Mouse (Mus musculus): Measurements from ENCODE around the gene Coro2a.
"Not testable (repeated sequence)": the region's sequence is repeated elsewhere in the genome, so short reads cannot be mapped to it uniquely, and the experiment has no call there.

Gene Coro2a

DNA sequence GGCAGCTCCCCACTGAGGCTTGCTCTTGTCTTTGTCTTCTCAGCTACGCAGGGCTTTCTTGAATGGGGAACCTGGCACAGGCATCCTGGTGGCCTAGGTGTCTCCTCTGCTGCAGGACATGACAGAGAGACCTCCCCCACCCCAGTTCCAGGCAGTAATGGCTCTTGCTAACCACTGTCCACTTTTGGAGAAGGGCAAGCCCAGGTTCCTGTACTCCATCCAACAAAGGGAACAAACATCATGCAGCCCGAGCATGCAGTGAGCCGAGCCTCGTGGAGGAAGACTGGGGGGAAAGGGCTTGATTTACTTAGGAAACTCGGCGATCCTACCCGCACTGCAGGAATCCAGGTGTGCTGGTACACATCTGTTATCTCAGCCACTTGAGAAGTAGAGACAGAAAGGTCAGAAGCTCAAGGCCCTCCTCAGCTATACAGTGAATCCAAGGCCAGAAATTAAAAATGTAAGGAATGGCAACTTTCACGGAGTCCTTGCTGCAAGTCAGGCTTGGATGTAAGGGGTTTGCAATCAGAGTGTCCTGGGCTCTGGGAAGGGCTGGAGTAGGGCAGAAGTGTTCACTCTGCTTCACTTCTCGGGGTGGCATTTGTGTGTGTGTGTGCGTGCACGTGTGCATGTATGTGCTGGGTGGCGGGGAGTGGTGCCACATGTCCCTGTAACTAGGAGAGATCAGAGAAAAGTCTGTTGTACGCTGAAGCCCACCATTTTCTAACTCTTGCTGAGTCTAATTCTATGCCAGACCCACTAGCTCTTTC, 16.8 kb downstream of the Coro2a start:
- DNase-seq (ENCODE audit: low read depth in 2 of 2, low spot score in 2 of 2) = no peak

DNA sequence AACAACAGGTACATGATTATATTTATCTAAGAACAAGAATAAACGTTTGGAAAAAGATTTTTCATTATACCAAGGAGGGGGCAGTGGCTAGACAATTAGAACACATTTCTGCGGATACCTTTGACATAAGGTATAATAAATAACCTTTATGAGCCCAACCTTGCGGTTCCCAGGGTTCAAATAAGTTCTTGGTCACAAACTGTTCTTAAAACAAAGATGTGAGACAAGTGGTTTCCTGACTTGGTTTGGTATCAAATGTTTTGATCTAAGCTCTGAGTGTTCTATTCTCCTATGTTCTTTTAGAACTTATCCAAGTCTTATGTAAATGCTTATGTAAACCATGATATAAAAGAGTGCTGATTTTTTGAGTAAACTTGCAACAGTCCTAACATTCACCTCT, 17.5 kb downstream of the Coro2a start:
- DNase-seq (ENCODE audit: low read depth in 2 of 2, low spot score in 2 of 2) = not testable (repeated sequence)

DNA sequence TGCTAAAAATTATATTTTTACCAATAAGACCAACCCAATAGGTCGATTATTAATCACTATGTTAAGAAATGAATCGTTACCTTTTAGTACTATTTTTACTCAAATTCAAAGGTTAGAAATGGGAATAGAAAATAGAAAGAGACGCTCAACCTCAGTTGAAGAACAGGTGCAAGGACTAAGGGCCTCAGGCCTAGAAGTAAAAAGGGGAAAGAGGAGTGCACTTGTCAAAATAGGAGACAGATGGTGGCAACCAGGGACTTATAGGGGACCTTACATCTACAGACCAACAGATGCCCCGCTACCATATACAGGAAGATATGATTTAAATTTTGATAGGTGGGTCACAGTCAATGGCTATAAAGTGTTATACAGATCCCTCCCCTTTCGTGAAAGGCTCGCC, 17.9 kb downstream of the Coro2a start:
- DNase-seq (ENCODE audit: low read depth in 2 of 2, low spot score in 2 of 2) = not testable (repeated sequence)

GRCm38 (mm10) chr4:46582024-46582423, 20.0 kb downstream of the Coro2a start:
- not testable (repeated sequence) for DNase-seq (ENCODE audit: low read depth in 2 of 2, low spot score in 2 of 2)

GRCm38 (mm10) chr4:46581577-46581976, 20.4 kb downstream of the Coro2a start:
- DNase-seq (ENCODE audit: low read depth in 2 of 2, low spot score in 2 of 2) = not testable (repeated sequence)

- not testable (repeated sequence) for DNase-seq (ENCODE audit: low read depth in 2 of 2, low spot score in 2 of 2)
Observed at GRCm38 (mm10) chr4:46580799-46581243, 21.2 kb downstream of the Coro2a start.

DNA sequence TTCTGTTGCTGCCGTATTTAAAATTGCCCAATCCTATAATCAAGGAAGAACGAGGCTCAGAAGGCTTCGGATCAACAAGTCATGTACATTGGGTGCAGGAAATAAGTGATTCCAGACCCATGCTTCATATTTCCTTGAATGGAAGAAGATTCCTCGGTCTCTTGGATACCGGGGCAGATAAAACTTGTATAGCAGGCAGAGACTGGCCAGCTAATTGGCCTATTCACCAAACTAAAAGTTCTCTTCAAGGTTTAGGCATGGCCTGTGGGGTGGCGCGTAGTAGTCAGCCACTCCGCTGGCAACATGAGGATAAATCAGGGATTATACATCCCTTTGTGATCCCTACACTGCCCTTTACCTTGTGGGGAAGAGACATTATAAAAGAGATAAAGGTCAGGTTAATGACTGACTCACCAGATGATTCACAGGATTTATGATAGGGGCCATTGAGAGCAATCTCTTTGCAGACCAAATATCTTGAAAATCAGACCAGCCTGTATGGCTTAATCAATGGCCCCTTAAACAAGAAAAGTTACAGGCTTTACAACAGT, 23.1 kb downstream of the Coro2a start:
- not testable (repeated sequence) for DNase-seq (ENCODE audit: low read depth in 2 of 2, low spot score in 2 of 2)

- no peak for DNase-seq (ENCODE audit: low read depth in 2 of 2, low spot score in 2 of 2)
Observed at GRCm38 (mm10) chr4:46578228-46578627, 23.8 kb downstream of the Coro2a start.

DNA sequence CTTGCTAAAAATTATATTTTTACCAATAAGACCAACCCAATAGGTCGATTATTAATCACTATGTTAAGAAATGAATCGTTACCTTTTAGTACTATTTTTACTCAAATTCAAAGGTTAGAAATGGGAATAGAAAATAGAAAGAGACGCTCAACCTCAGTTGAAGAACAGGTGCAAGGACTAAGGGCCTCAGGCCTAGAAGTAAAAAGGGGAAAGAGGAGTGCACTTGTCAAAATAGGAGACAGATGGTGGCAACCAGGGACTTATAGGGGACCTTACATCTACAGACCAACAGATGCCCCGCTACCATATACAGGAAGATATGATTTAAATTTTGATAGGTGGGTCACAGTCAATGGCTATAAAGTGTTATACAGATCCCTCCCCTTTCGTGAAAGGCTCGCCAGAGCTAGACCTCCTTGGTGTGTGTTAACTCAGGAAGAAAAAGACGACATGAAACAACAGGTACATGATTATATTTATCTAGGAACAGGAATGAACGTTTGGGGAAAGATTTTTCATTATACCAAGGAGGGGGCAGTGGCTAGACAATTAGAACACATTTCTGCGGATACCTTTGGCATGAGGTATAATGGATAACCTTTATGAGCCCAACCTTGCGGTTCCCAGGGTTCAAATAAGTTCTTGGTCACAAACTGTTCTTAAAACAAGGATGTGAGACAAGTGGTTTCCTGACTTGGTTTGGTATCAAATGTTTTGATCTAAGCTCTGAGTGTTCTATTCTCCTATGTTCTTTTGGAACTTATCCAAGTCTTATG, 26.3 kb downstream of the Coro2a start:
- DNase-seq (ENCODE audit: low read depth in 2 of 2, low spot score in 2 of 2) = not testable (repeated sequence)

DNA sequence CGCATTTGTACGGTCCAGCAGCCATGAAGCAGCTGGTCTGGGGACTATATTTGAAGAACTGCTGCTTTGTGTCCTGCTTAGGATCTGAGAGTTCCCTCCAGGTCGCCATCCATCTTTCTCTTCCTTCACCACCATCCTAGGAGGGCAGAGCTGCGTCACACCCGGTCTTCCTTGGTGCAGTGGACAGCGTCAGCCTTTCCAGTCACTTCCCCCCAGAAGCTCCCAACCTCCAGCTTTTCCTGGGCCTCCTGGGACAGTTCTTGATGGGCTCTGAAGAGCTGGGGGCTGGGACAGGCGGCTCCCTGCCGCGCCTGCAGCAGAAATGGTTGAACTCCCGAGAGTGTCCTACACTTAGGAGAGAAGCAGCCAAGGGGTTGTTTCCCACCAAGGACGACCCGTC, 27.2 kb downstream of the Coro2a start:
- DNase-seq (ENCODE audit: low read depth in 2 of 2, low spot score in 2 of 2) = no peak

DNA sequence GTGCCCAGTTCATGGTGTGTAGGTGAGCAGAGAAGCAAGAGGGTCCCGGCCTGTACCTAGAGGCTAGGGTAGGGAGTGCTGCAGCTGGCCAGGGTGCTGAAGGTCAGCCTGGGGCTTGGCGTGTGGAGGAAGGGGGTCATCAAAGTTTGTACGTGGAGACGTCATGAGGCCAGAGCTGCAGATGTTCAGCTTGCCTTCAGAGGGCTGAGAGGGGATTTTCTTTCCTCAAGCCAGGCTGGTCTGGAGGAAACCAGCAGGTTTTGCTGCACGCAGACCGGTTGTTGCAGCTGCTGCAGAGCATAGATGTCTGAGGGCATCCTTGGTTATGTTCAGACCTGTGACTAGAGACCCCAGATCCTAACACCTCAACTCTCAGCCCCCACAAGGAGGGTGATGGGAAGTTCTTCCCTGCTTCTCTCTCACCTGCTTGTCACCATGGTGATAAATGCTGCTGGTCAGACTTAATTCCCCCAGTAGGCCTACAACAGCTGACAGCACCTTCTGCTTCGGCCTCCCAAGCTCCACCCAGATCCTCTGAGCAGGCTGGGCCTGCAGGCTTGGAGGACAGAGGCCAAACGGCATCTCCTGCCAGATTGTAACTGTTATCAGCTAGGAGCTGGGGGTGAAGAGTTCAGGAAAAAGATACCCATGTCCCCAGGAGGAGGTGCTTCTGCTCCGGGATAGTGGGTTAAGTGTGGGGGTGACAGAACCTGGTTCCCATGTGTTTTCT, 27.8 kb downstream of the Coro2a start:
- DNase-seq (ENCODE audit: low read depth in 2 of 2, low spot score in 2 of 2) = no peak

DNA sequence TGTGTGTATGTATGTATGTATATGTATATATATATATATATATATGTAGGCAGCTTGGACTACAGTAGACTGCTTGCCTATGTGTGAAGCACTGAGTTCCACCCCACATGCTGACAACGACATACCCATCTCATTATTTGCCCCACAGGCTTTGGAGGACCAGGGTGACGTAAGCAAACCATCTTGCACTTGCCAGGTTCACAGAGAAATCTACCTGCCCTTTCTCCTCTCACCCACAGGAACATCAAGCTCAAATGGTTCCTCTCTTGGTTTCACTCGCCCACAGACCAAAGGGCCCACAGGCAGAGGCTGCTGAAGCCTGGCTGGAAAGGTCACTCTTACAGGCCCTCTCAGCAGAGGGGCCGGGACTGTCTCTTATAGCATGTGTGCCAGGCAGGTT, 29.4 kb downstream of the Coro2a start:
- no peak for DNase-seq (ENCODE audit: low read depth in 2 of 2, low spot score in 2 of 2)

GRCm38 (mm10) chr4:46571744-46572143, 30.3 kb downstream of the Coro2a start:
- no peak for DNase-seq (ENCODE audit: low read depth in 2 of 2, low spot score in 2 of 2)

- no peak for DNase-seq (ENCODE audit: low read depth in 2 of 2, low spot score in 2 of 2)
Observed at GRCm38 (mm10) chr4:46569671-46570070, 32.3 kb downstream of the Coro2a start.

DNA sequence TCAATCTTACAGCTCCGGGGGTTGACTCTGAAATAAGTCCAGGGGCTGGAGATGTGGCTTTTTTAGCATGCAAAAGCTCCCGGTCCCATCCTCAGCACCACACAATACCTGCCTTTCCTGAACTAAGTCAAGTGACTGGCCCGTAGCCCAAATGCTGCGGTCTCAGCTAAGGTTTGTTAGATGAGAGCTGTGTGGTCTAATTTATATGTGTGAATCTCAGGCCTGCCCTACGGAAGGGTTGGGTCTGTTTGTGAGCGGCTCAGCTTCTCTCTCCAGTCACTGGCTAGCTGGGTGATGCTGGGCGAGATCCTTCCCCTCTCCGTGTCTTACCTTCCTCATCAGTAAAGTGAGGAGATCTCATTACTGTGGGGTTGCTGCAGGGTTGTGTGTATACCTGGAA, 33.8 kb downstream of the Coro2a start:
- no peak for DNase-seq (ENCODE audit: low read depth in 2 of 2, low spot score in 2 of 2)

GRCm38 (mm10) chr4:46566931-46567671, 34.9 kb downstream of the Coro2a start:
- no peak for DNase-seq (ENCODE audit: low read depth in 2 of 2, low spot score in 2 of 2)

DNA sequence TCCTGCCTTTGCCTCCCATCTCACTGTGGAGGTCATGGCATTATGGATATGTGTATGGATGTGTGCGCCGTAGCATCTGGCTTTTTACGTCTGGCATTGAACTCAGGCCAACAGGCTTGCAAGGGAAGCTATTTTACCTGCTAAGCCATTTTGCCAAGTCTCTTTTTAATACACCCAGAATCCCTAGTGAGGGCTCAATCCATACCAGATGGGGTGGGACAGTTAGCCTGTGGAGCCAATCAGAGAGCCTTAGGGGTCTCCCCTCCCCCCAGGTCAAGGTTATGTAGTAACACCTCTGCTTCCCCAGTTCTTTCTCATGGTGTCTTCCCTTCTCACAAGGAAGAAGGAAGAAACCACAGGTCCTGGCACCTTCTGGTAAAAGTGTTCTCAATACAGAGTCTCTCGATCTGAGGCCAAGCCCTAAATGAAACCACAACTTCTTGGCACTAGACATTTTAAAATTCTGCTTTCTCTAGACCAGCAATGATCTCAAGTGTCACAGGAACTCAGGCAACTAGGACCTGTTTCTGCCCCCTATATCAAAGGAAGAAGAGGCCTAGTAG, 36.5 kb downstream of the Coro2a start:
- no peak for DNase-seq (ENCODE audit: low read depth in 2 of 2, low spot score in 2 of 2)

DNA sequence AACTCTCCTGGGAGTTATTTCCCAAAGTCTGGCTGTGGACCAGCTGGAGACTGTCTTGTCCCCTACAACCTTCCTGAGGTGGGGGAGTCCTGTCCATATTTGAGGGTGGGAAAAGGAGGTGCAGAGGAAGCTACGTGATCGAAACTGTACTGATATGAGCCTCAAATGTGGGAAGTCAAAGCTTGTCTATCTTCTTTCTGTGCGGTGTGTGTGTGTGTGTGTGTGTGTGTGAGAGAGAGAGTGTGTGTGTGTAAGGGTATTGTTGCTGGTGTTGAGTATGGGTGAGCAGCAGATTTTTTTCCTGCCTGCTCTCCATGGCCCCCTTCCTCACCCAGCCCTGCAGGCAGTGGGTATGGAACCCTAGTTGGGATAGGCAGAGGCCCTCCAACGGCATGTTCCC, 37.8 kb downstream of the Coro2a start:
- DNase-seq (ENCODE audit: low read depth in 2 of 2, low spot score in 2 of 2) = no peak

DNA sequence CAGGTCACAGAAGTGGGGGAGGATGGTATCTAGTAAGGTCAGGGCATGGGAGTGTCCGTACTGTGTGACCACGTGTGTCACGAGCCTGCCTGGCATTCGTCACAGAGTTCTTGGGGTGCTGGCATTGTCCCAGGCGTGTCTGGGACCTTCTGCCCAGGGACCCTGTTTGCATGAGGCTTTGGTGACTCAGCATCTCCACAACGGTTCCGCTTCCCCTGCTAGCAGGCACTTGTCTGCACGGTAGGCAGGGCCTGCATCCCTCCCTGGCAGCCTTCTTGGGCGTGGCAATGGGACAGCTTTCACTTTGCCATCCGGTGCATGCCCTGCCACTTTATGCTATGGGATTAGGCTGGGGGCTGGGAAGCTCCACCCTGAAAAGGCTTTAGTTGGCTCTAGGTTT, 38.2 kb downstream of the Coro2a start:
- no peak for DNase-seq (ENCODE audit: low read depth in 2 of 2, low spot score in 2 of 2)

GRCm38 (mm10) chr4:46562841-46563240, 39.2 kb downstream of the Coro2a start:
- no peak for DNase-seq (ENCODE audit: low read depth in 2 of 2, low spot score in 2 of 2)
